In the genomic region with DNA sequence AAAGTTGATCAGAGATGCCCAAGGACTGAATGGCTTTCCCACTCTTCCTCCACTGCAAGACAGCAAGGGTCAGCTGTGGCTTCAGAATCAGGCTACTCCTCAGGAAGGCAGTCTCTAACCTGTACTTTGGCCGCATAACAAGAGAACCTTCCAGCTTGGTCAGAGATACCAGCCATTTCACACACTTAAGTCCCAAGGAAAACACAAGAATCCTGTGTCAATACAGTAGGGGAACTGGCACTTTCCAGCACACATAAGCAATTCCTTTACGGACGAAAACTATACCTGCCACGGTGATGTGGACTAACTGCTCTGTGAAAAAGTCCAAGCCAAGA, we compare ENCODE assay signal across 8 mouse cellular contexts. TPM values are rescaled to one million over a fixed set of nuclear protein-coding genes. Genes with fewer than 3 reads are reported as not detected.
DNase-seq lines count a peak whose midpoint lies in the region; ATAC-seq and TF ChIP-seq lines count a peak whose summit lies in the region.

No protein-coding gene starts in this region.

- H3K4me2 ChIP-seq in embryonic facial prominence, embryonic 14.5 days (ENCODE audit: low read depth, low read length) = peak overlapping the region; percentile 87
- H3K4me2 ChIP-seq in neural tube, embryonic 14.5 days (ENCODE audit: low read depth, low read length) = peak overlapping the region; percentile 78

- H3K4me1 ChIP-seq in liver, adult 2 months (ENCODE audit: control insufficient read depth, insufficient read depth, low read length) = peaks cover 18% of the 10 kb centered on the region
- peaks cover 6% of the 10 kb centered on the region; the same call in 1 of the 2 replicates for H3K4me1 ChIP-seq in embryonic facial prominence, embryonic 14.5 days (ENCODE audit: control insufficient read depth, insufficient read depth, low read length)
- peaks cover 17% of the 10 kb centered on the region for H3K4me1 ChIP-seq in neural tube, embryonic 14.5 days (ENCODE audit: control insufficient read depth, insufficient read depth, low read length)

- whole genome bisulfite sequencing in liver, adult 2 months = 34% methylated on average over 4 of the region's 4 CpGs
- WGBS in embryonic facial prominence, embryonic 14.5 days = 83% methylated on average over 4 of the region's 4 CpGs
- WGBS in neural tube, embryonic 14.5 days = 94% methylated on average over 4 of the region's 4 CpGs

- no peaks in the 10 kb centered on the region for H3K9me3 ChIP-seq in embryonic facial prominence, embryonic 14.5 days (ENCODE audit: control insufficient read depth, low read length)
- no peaks in the 10 kb centered on the region for H3K9me3 ChIP-seq in neural tube, embryonic 14.5 days (ENCODE audit: control insufficient read depth, low read length)

- no peak for TF ChIP-seq CTCF in liver, adult 2 months (IDR thresholded peaks at IDR 0.05; ENCODE audit: low read depth, low read length)

- no peaks in the 10 kb centered on the region for H3K27me3 ChIP-seq in liver, adult 2 months (ENCODE audit: control insufficient read depth, insufficient read depth, low read length)
- H3K27me3 ChIP-seq in embryonic facial prominence, embryonic 14.5 days (replicated peaks; ENCODE audit: control insufficient read depth, insufficient read depth, low read length) = no peaks in the 10 kb centered on the region
- H3K27me3 ChIP-seq in neural tube, embryonic 14.5 days (ENCODE audit: control insufficient read depth, insufficient read depth, low read length) = no peaks in the 10 kb centered on the region

- TF ChIP-seq POLR2A in liver, adult 2 months (IDR thresholded peaks at IDR 0.05; ENCODE audit: extremely low read depth, insufficient read depth, low read length) = no peak

- H3K79me2 ChIP-seq in liver, adult 2 months (ENCODE audit: control insufficient read depth, insufficient read depth, low read length) = peaks cover 52% of the 10 kb centered on the region

- H3K27ac ChIP-seq in liver, adult 2 months (replicated peaks; ENCODE audit: insufficient read depth, low read depth, low read length) = peak overlapping the region; percentile 20; the same call in 1 of the 2 replicates
- H3K27ac ChIP-seq in embryonic facial prominence, embryonic 14.5 days (replicated peaks; ENCODE audit: low read depth, low read length) = no peak overlapping the region
- no peak overlapping the region for H3K27ac ChIP-seq in neural tube, embryonic 14.5 days (ENCODE audit: low read depth, low read length)

- H3K4me3 ChIP-seq in liver, adult 2 months (ENCODE audit: insufficient read depth, low read depth, low read length) = peak overlapping the region; percentile 94
- peak overlapping the region; percentile 96 for H3K4me3 ChIP-seq in embryonic facial prominence, embryonic 14.5 days (ENCODE audit: low read depth, low read length)
- H3K4me3 ChIP-seq in neural tube, embryonic 14.5 days (ENCODE audit: low read depth, low read length) = peak overlapping the region; percentile 66

- ATAC-seq in embryonic facial prominence, embryonic 14.5 days (ENCODE audit: low read depth) = no peak
- no peak for ATAC-seq in neural tube, embryonic 14.5 days (ENCODE audit: low read depth)

- H3K36me3 ChIP-seq in liver, adult 2 months (ENCODE audit: control insufficient read depth, insufficient read depth, low read length) = peaks cover 2% of the 10 kb centered on the region; the same call in 1 of the 2 replicates
- H3K36me3 ChIP-seq in embryonic facial prominence, embryonic 14.5 days (ENCODE audit: control insufficient read depth, insufficient read depth, low read length) = peaks cover 6% of the 10 kb centered on the region; the same call in 1 of the 2 replicates
- 0 out of 2 replicates have a peak, but pooled peaks cover 8% of the 10 kb centered on the region for H3K36me3 ChIP-seq in neural tube, embryonic 14.5 days (ENCODE audit: control insufficient read depth, insufficient read depth, low read length)

- peak overlapping the region; percentile 8; the same call in 1 of the 2 replicates for H3K9ac ChIP-seq in liver, adult 2 months (ENCODE audit: low read depth, low read length)
- H3K9ac ChIP-seq in embryonic facial prominence, embryonic 14.5 days (ENCODE audit: low read depth, low read length) = peak overlapping the region; percentile 95
- H3K9ac ChIP-seq in neural tube, embryonic 14.5 days (replicated peaks; ENCODE audit: low read depth, low read length) = no peak overlapping the region

- no peak for DNase-seq in liver, adult 2 months (ENCODE audit: extremely low read depth, low read depth, low spot score)
- no peak for DNase-seq in liver
- DNase-seq in embryonic facial prominence, embryonic 14.5 days (ENCODE audit: low spot score) = no peak
- DNase-seq in kidney, postnatal 14 days = peak; percentile 39
- DNase-seq in gastrocnemius, postnatal 25 days = no peak
- DNase-seq in adrenal gland, adult 2 months = no peak
- DNase-seq in spleen, adult 12 weeks (ENCODE audit: low spot score) = no peak

RNA-seq across cellular contexts. Expression of a gene that starts 1.3 kb away (rescaled TPM):
- 70.8 and 71.3 TPM in 2 replicates for total RNA-seq in liver, adult 2 months (2014; rRNA removed)
- 140 and 149 TPM in 2 replicates for polyA plus RNA-seq in liver, adult 2 months (2012; rRNA removed)
- 70.7 and 73.9 TPM in 2 replicates for polyA plus RNA-seq in embryonic facial prominence, embryonic 14.5 days (2014; fragmentation: Nextera tagmentation; extraction: Ambion mirVana)
- polyA plus RNA-seq in neural tube, embryonic 14.5 days (2014; fragmentation: Nextera tagmentation; extraction: Ambion mirVana) = 59.7 and 82.7 TPM in 2 replicates
- total RNA-seq in gastrocnemius, postnatal 25 days (2021) = 10 to 100 TPM; 40.4 to 43.1 TPM
- 100 to 1,000 TPM; 191 to 196 TPM for total RNA-seq in adrenal gland, adult 2 months (2021)
- polyA plus RNA-seq in adrenal gland, adult 2 months (2012; rRNA removed) = 201 and 238 TPM in 2 replicates

RNA-seq across cellular contexts. Expression of a gene that starts 23.0 kb away (rescaled TPM):
- not detected in 2 replicates for total RNA-seq in liver, adult 2 months (2014; rRNA removed)
- not detected in 2 replicates for polyA plus RNA-seq in liver, adult 2 months (2012; rRNA removed)
- 0.41 and 0.64 TPM in 2 replicates for polyA plus RNA-seq in embryonic facial prominence, embryonic 14.5 days (2014; fragmentation: Nextera tagmentation; extraction: Ambion mirVana)
- 6.4 and 10.1 TPM in 2 replicates for polyA plus RNA-seq in neural tube, embryonic 14.5 days (2014; fragmentation: Nextera tagmentation; extraction: Ambion mirVana)
- total RNA-seq in gastrocnemius, postnatal 25 days (2021) = not detected
- total RNA-seq in adrenal gland, adult 2 months (2021) = under 1 TPM; 0.28 to 0.32 TPM
- 0.45 and 0.57 TPM in 2 replicates for polyA plus RNA-seq in adrenal gland, adult 2 months (2012; rRNA removed)

RNA-seq across cellular contexts. Expression of a gene that starts 23.1 kb away (rescaled TPM):
- not detected in 2 replicates for total RNA-seq in liver, adult 2 months (2014; rRNA removed)
- polyA plus RNA-seq in liver, adult 2 months (2012; rRNA removed) = not detected in 2 replicates
- polyA plus RNA-seq in embryonic facial prominence, embryonic 14.5 days (2014; fragmentation: Nextera tagmentation; extraction: Ambion mirVana) = 0.34 TPM in 1 of 2 replicates, not detected in the other
- not detected in 2 replicates for polyA plus RNA-seq in neural tube, embryonic 14.5 days (2014; fragmentation: Nextera tagmentation; extraction: Ambion mirVana)
- total RNA-seq in gastrocnemius, postnatal 25 days (2021) = not detected
- total RNA-seq in adrenal gland, adult 2 months (2021) = not detected
- polyA plus RNA-seq in adrenal gland, adult 2 months (2012; rRNA removed) = not detected in 2 replicates

RNA-seq across cellular contexts. Expression of a gene that starts 24.4 kb away (rescaled TPM):
- 3.3 and 4.9 TPM in 2 replicates for total RNA-seq in liver, adult 2 months (2014; rRNA removed)
- 16.1 and 18.9 TPM in 2 replicates for polyA plus RNA-seq in liver, adult 2 months (2012; rRNA removed)
- polyA plus RNA-seq in embryonic facial prominence, embryonic 14.5 days (2014; fragmentation: Nextera tagmentation; extraction: Ambion mirVana) = 50.6 and 52.9 TPM in 2 replicates
- polyA plus RNA-seq in neural tube, embryonic 14.5 days (2014; fragmentation: Nextera tagmentation; extraction: Ambion mirVana) = 55.3 and 57.0 TPM in 2 replicates
- total RNA-seq in gastrocnemius, postnatal 25 days (2021) = 10 to 100 TPM; 11.7 to 11.8 TPM
- total RNA-seq in adrenal gland, adult 2 months (2021) = 10 to 100 TPM; 42.5 to 42.6 TPM
- polyA plus RNA-seq in adrenal gland, adult 2 months (2012; rRNA removed) = 73.5 and 85.1 TPM in 2 replicates

RNA-seq across cellular contexts. Expression of a gene that starts 26.0 kb away (rescaled TPM):
- total RNA-seq in liver, adult 2 months (2014; rRNA removed) = not detected in 2 replicates
- not detected in 2 replicates for polyA plus RNA-seq in liver, adult 2 months (2012; rRNA removed)
- polyA plus RNA-seq in embryonic facial prominence, embryonic 14.5 days (2014; fragmentation: Nextera tagmentation; extraction: Ambion mirVana) = not detected in 2 replicates
- polyA plus RNA-seq in neural tube, embryonic 14.5 days (2014; fragmentation: Nextera tagmentation; extraction: Ambion mirVana) = 0.51 TPM in 1 of 2 replicates, not detected in the other
- total RNA-seq in gastrocnemius, postnatal 25 days (2021) = not detected
- not detected for total RNA-seq in adrenal gland, adult 2 months (2021)
- not detected in 2 replicates for polyA plus RNA-seq in adrenal gland, adult 2 months (2012; rRNA removed)
